In the genomic region with DNA sequence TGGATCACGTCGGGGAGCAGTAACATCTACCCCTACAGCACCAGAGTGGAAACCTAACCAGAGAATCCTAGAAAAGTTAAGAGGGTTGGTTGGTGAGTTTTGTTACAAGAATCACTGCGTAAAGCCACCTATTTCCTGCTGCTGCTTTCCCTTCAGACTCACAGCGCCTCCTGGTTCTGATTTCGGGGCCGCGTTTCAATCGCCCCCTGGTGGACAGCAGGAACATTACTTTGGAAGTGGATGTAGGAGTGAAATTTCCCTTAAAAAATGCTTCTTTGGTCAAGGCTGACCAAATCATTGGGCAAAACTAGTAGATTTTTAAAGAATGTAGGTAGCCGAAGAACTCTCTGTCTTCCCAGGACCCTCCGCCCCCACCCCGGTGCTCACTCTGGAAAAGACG, we compare ENCODE assay signal across 8 mouse cellular contexts.
DNase-seq lines count a peak whose midpoint lies in the region; ATAC-seq lines count a peak whose summit lies in the region.

No protein-coding gene starts in this region.

- DNase-seq in urinary bladder, postnatal 14 days (ENCODE audit: low spot score): peak; percentile 69
- DNase-seq in urinary bladder, adult 2 months (ENCODE audit: low spot score): no peak
- peak; percentile 72 for DNase-seq in cerebellum, postnatal 36 days
- peak; percentile 22 to 24 for DNase-seq in gastrocnemius, postnatal 36 days
- peak; percentile 13 for DNase-seq in kidney, adult 11 months
- peak; percentile 80 for DNase-seq in naive thymus-derived CD4-positive, alpha-beta T cell, adult 2 months (ENCODE audit: low read depth)
- DNase-seq in spleen, postnatal 4 days (ENCODE audit: low spot score in 2 of 2): peak; percentile 42 to 77

- H3K36me3 ChIP-seq in limb, embryonic 12.5 days: no peaks in the 10 kb centered on the region

- no peak overlapping the region for H3K4me3 ChIP-seq in limb, embryonic 12.5 days (replicated peaks)

- 31% methylated on average over 12 of the region's 12 CpGs for WGBS in limb, embryonic 12.5 days

- H3K9me3 ChIP-seq in limb, embryonic 12.5 days: no peaks in the 10 kb centered on the region

- intact Hi-C loops in gastrocnemius, postnatal 36 days (cut with DNase I): loop anchor here (5.0 to 10.0 kb wide), 2 partner anchors 287 to 975 kb away; no protein-coding TSS in a partner anchor

- H3K4me1 ChIP-seq in limb, embryonic 12.5 days (replicated peaks): no peaks in the 10 kb centered on the region

- no peak for ATAC-seq in limb, embryonic 12.5 days (ENCODE audit: insufficient number of reproducible peaks, insufficient read depth, low FRiP score, low TSS enrichment, low read depth)

- H3K9ac ChIP-seq in limb, embryonic 12.5 days (replicated peaks): no peak overlapping the region

- H3K27ac ChIP-seq in limb, embryonic 12.5 days: no peak overlapping the region

- H3K27me3 ChIP-seq in limb, embryonic 12.5 days: no peaks in the 10 kb centered on the region

- H3K4me2 ChIP-seq in limb, embryonic 12.5 days: peak overlapping the region; percentile 36
